Mouse (Mus musculus) embryonic fibroblast, embryonic 13.5 days (primary cell): ENCODE measurements around the gene Gm765.

Experiments
- CTCF ChIP-seq: IDR thresholded peaks from 2 replicates; pipeline ENCODE4 v1.5.1; 2011; ENCODE audit warnings: mild to moderate bottlenecking, control low read depth, low read length, moderate library complexity, borderline replicate concordance; ENCODE audit not compliant: insufficient read depth
- POLR2A ChIP-seq: IDR thresholded peaks from 2 replicates; pipeline ENCODE4 v1.6.1; 2011; ENCODE audit warnings: low read depth, mild to moderate bottlenecking, control low read depth, low read length, moderate library complexity

- TF ChIP-seq CTCF (no peak), POLR2A (no peak)
These were observed 96.1 kb downstream of the Gm765 start for GRCm38 (mm10) chr6:98246449-98246848.
